Mouse (Mus musculus) frontal cortex, postnatal 10 days (tissue): ENCODE measurements around the gene Tll1.
"Not testable (repeated sequence)": the region's sequence is repeated elsewhere in the genome, so short reads cannot be mapped to it uniquely, and the experiment has no call there.

Experiments used
- DNase-seq, 2 experiments: peaks; one replicate each; pipeline ENCODE4 v3.0.0; 2022; ENCODE audit warnings: low spot score in 2 of 2, mixed read lengths in 1 of 2

The Tll1 gene

GRCm38 (mm10) chr8:64059867-64060266, 146.2 kb downstream of the Tll1 start:
- no peak for DNase-seq

- no peak for DNase-seq
Observed at GRCm38 (mm10) chr8:64057571-64057970, 148.5 kb downstream of the Tll1 start.

- DNase-seq: no peak
Observed at GRCm38 (mm10) chr8:64048556-64048955, 157.5 kb downstream of the Tll1 start.

- no peak for DNase-seq
Observed at GRCm38 (mm10) chr8:64047963-64048505, 158.0 kb downstream of the Tll1 start.

- no peak for DNase-seq
Observed at GRCm38 (mm10) chr8:64041303-64041884, 164.7 kb downstream of the Tll1 start.

GRCm38 (mm10) chr8:64030672-64031385, 175.2 kb downstream of the Tll1 start:
- no peak for DNase-seq

- no peak for DNase-seq
Observed at GRCm38 (mm10) chr8:64030081-64030480, 176.0 kb downstream of the Tll1 start.

- DNase-seq: no peak
Observed at GRCm38 (mm10) chr8:64029525-64029924, 176.5 kb downstream of the Tll1 start.

GRCm38 (mm10) chr8:64024359-64024758, 181.7 kb downstream of the Tll1 start:
- DNase-seq: no peak

GRCm38 (mm10) chr8:64023579-64023978, 182.5 kb downstream of the Tll1 start:
- DNase-seq: no peak

GRCm38 (mm10) chr8:64023027-64023426, 183.0 kb downstream of the Tll1 start:
- no peak for DNase-seq

- not testable (repeated sequence) for DNase-seq
Observed at GRCm38 (mm10) chr8:63970612-63971391, 235.3 kb downstream of the Tll1 start.
